Mouse (Mus musculus) layer of hippocampus, adult 2 months (tissue): ENCODE data around the gene Zbtb11. TPM values are rescaled to one million over a fixed set of nuclear protein-coding genes. Genes with fewer than 3 reads are reported as not detected.
"Not testable (repeated sequence)": the region's sequence is repeated elsewhere in the genome, so short reads cannot be mapped to it uniquely, and the experiment has no call there.

Experiments
- DNase-seq, 2 experiments: peaks; one replicate each; pipeline ENCODE4 v3.0.0; 2022; ENCODE audit warnings: low spot score in 2 of 2
- H3K27ac ChIP-seq: fragments of 200-600 bp; 2 replicates; pipeline ENCODE4 v1.8.1; 2022
- H3K4me3 ChIP-seq: fragments of 200-600 bp; 2 replicates; pipeline ENCODE4 v1.8.1; 2022; ENCODE audit warnings: mild to moderate bottlenecking
- CTCF ChIP-seq: fragments of 200-600 bp; conservative IDR thresholded peaks from 2 replicates; pipeline ENCODE4 v1.8.1; 2022; ENCODE audit warnings: antibody characterized with exemption, mild to moderate bottlenecking, moderate library complexity
- total RNA-seq, 2 experiments: library from RNA; stranded (reverse); gene quantifications; 2 replicates each; pipeline ENCODE4 v1.2.3; 2021

The Zbtb11 gene
- total RNA-seq, 2 experiments from 2014 or later = 49.6 to 52.3 TPM

GRCm38 (mm10) chr16:56029661-56030082 is 56.0 kb downstream of the Zbtb11 start, which contains the start of gene Pcnp:
Gene Pcnp, minus strand, starts transcription at chr16:56029739.
- peak within 1 kb of the TSS; percentile 98 for H3K27ac ChIP-seq
- TF ChIP-seq CTCF = no peak
- H3K4me3 ChIP-seq = peak within 1 kb of the TSS; percentile 84
- peak; percentile 98 to 99 for DNase-seq

- TF ChIP-seq CTCF = no peak
- Histone ChIP-seq H3K4me3 (no peak overlapping the region), H3K27ac (no peak overlapping the region)
- DNase-seq = no peak
These were observed 60.9 kb downstream of the Zbtb11 start for GRCm38 (mm10) chr16:56034566-56034965.

GRCm38 (mm10) chr16:56036501-56036900 is 62.8 kb downstream of the Zbtb11 start:
- no peak for DNase-seq
- Histone ChIP-seq H3K4me3 (peak overlapping the region; percentile 89), H3K27ac (no peak overlapping the region)
- no peak for TF ChIP-seq CTCF

- no peak for TF ChIP-seq CTCF
These were observed 63.7 kb downstream of the Zbtb11 start, which contains the start of gene Trmt10c for GRCm38 (mm10) chr16:56037138-56038010. Gene Trmt10c, minus strand, starts transcription at chr16:56037819.

GRCm38 (mm10) chr16:56038090-56038489 is 64.4 kb downstream of the Zbtb11 start:
- Histone ChIP-seq H3K27ac (peak overlapping the region; percentile 94), H3K4me3 (peak overlapping the region; percentile 89)
- no peak for TF ChIP-seq CTCF
- DNase-seq = no peak

More at GRCm38 (mm10) chr16:56037138-56038010, 63.7 kb downstream of the Zbtb11 start, which contains the start of gene Trmt10c:
- H3K27ac ChIP-seq = peak within 1 kb of the TSS; percentile 94
- peak; percentile 92 to 95 for DNase-seq
- H3K4me3 ChIP-seq = peak within 1 kb of the TSS; percentile 89

GRCm38 (mm10) chr16:56048038-56048437 is 74.4 kb downstream of the Zbtb11 start, which contains the start of gene Senp7:
Gene Senp7, plus strand, starts transcription at chr16:56048338.
- Histone ChIP-seq H3K4me3 (peak within 1 kb of the TSS; percentile 30; the same call in 1 of the 2 replicates), H3K27ac (peak within 1 kb of the TSS; percentile 61; the same call in 1 of the 2 replicates)
- not testable (repeated sequence) for DNase-seq

- DNase-seq = no peak
These were observed 82.2 kb downstream of the Zbtb11 start for GRCm38 (mm10) chr16:56055911-56056310.

GRCm38 (mm10) chr16:56056944-56057590 is 83.4 kb downstream of the Zbtb11 start:
- H3K27ac ChIP-seq = no peak overlapping the region
- no peak for DNase-seq
- no peak overlapping the region for H3K4me3 ChIP-seq
- no peak for TF ChIP-seq CTCF

More at GRCm38 (mm10) chr16:56055911-56056310, 82.2 kb downstream of the Zbtb11 start:
- Histone ChIP-seq H3K4me3 (no peak overlapping the region), H3K27ac (no peak overlapping the region)
- TF ChIP-seq CTCF = no peak

GRCm38 (mm10) chr16:56058151-56058550 is 84.5 kb downstream of the Zbtb11 start:
- H3K27ac ChIP-seq = no peak overlapping the region
- DNase-seq = no peak
- no peak overlapping the region for H3K4me3 ChIP-seq
- TF ChIP-seq CTCF = no peak

Other genes with a start within 250 kb of the Zbtb11 start
- gene Nfkbiz, start 135.0 kb upstream of the Zbtb11 start, total RNA-seq = 1 to 10 TPM; 5.9 to 8.5 TPM
- gene Nxpe3, start 78.6 kb upstream of the Zbtb11 start, total RNA-seq = 10 to 100 TPM; 11.6 to 11.7 TPM
- 10 to 100 TPM; 16.0 to 19.6 TPM for gene Cep97, start 39.0 kb upstream of the Zbtb11 start, total RNA-seq
- 100 to 1,000 TPM; 399 to 405 TPM for gene Rpl24, start 7.6 kb upstream of the Zbtb11 start, total RNA-seq
- gene Pcnp, start 55.9 kb downstream of the Zbtb11 start, total RNA-seq = 100 to 1,000 TPM; 145 to 161 TPM
- 1 to 10 TPM; 9.3 to 10.0 TPM for gene Trmt10c, start 63.9 kb downstream of the Zbtb11 start, total RNA-seq
- gene Senp7, start 74.5 kb downstream of the Zbtb11 start, total RNA-seq = 10 to 100 TPM; 42.3 to 53.5 TPM
- gene Impg2, start 230.4 kb downstream of the Zbtb11 start, total RNA-seq = 1 to 10 TPM in 1 of 2 experiments, under 1 TPM in 1; 0.97 to 1.1 TPM